Mouse (Mus musculus): ENCODE measurements at regions not wholly inside any gene's neighbourhood (a gene's known extent, or its start where the extent isn't known, plus 50 kb on each side); places are given as distances from the start of the nearest gene placed in this dataset.

DNA sequence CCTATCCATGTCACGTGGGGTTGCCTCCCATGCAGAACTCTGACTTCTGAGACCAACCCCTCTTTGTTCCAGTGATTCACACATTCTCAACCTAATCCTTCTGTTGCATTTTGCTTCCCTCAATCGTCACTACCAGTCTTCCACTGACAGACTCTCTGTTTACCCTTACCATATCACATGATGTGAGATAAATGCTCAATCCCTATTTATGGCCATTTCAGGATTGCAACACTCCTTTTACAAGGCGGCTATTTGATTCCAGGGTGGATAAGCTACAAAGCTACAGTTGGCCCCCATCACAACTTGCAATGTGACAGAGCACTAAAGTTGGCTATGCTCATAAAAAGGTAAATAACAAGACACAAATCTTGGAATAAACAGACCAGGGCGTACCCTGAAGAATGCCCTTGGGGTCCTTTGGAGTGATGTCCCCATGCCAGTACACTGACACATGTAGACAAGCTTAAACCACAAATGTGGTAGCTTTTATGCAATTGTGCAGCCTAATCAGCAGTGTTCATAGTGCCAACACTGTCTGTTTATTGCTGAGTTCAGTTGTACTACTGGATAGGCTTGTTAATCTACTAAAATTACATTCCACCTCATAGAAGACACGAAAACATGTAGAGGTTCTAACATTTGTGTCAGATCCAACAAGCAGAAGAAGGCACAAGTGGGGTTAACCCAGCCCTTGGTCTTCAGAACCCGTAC, 384.4 kb downstream of the Osr1 start:
- Histone ChIP-seq H3K27ac (ENCODE audit: control insufficient read depth, low read depth, low read length) (no peak overlapping the region), H3K9ac (ENCODE audit: control insufficient read depth, low read depth, low read length, poor library complexity, severe bottlenecking) (no peak overlapping the region), H3K79me2 (ENCODE audit: control insufficient read depth, insufficient read depth, low read length, poor library complexity) (no peaks in the 10 kb centered on the region), H3K27me3 (ENCODE audit: control insufficient read depth in 1 of 2, insufficient read depth in 2 of 2, low read length in 2 of 2) (no peaks in the 10 kb centered on the region), H3K9me3 (replicated peaks; ENCODE audit: insufficient read depth, low read length) (no peaks in the 10 kb centered on the region), H3K4me1 (ENCODE audit: control insufficient read depth in 1 of 2, insufficient read depth in 2 of 2, low read length in 2 of 2) (no peaks in the 10 kb centered on the region), H3K4me3 (ENCODE audit: control insufficient read depth in 1 of 2, insufficient read depth in 1 of 2, low read depth in 2 of 2, low read length in 2 of 2) (no peak overlapping the region), H3K36me3 (ENCODE audit: control insufficient read depth in 1 of 2, insufficient read depth in 2 of 2, low read length in 2 of 2) (no peaks in the 10 kb centered on the region)
- TF ChIP-seq UBTF (IDR thresholded peaks at IDR 0.05; ENCODE audit: borderline replicate concordance, insufficient read depth, low read depth, low read length), result no peak
- no peak for TF ChIP-seq NRF1 (IDR thresholded peaks at IDR 0.05; ENCODE audit: insufficient read depth, low read depth, low read length, poor library complexity, severe bottlenecking)
- TF ChIP-seq TBP (IDR thresholded peaks at IDR 0.05; ENCODE audit: low read depth, low read length), result no peak
- no peak for TF ChIP-seq POLR2AphosphoS5 (IDR thresholded peaks at IDR 0.05; ENCODE audit: borderline replicate concordance, low read depth, low read length)
- no peak for TF ChIP-seq MAFK (IDR thresholded peaks at IDR 0.05; ENCODE audit: borderline replicate concordance, low read depth, low read length)
- TF ChIP-seq MXI1 (IDR thresholded peaks at IDR 0.05; ENCODE audit: low read depth, low read length), result no peak
- no peak for TF ChIP-seq ZNF384 (IDR thresholded peaks at IDR 0.05; ENCODE audit: low read depth, low read length)
- no peak for DNase-seq (ENCODE audit: low read depth, low spot score)

- H3K4me3 ChIP-seq (ENCODE audit: control insufficient read depth in 1 of 2, insufficient read depth in 1 of 2, low read depth in 2 of 2, low read length in 2 of 2), result no peak overlapping the region
- DNase-seq (ENCODE audit: low read depth, low spot score), result no peak
Measured at GRCm38 (mm10) chr12:9969390-9969789, 399.5 kb downstream of the Osr1 start.

GRCm38 (mm10) chr12:9970771-9971170, 399.0 kb upstream of the Nt5c1b start:
- H3K36me3 ChIP-seq (ENCODE audit: control insufficient read depth in 1 of 2, insufficient read depth in 2 of 2, low read length in 2 of 2), result no peaks in the 10 kb centered on the region
- no peak overlapping the region for H3K4me3 ChIP-seq (ENCODE audit: control insufficient read depth in 1 of 2, insufficient read depth in 1 of 2, low read depth in 2 of 2, low read length in 2 of 2)
- no peak for DNase-seq (ENCODE audit: low read depth, low spot score)
- H3K27ac ChIP-seq (ENCODE audit: control insufficient read depth, low read depth, low read length), result no peak overlapping the region
- no peak overlapping the region for H3K9ac ChIP-seq (ENCODE audit: control insufficient read depth, low read depth, low read length, poor library complexity, severe bottlenecking)
- no peak for TF ChIP-seq POLR2AphosphoS5 (IDR thresholded peaks at IDR 0.05; ENCODE audit: borderline replicate concordance, low read depth, low read length)
- TF ChIP-seq ZMIZ1 (IDR thresholded peaks at IDR 0.05; ENCODE audit: low read depth, low read length), result no peak
- TF ChIP-seq USF1 (IDR thresholded peaks at IDR 0.05; ENCODE audit: low read depth, low read length), result no peak
- TF ChIP-seq ZKSCAN1 (IDR thresholded peaks at IDR 0.05; ENCODE audit: low read depth, low read length), result no peak
- H3K4me1 ChIP-seq (ENCODE audit: control insufficient read depth in 1 of 2, insufficient read depth in 2 of 2, low read length in 2 of 2), result no peaks in the 10 kb centered on the region
- no peaks in the 10 kb centered on the region for H3K79me2 ChIP-seq (ENCODE audit: control insufficient read depth, insufficient read depth, low read length, poor library complexity)
- no peaks in the 10 kb centered on the region for H3K27me3 ChIP-seq (ENCODE audit: control insufficient read depth in 1 of 2, insufficient read depth in 2 of 2, low read length in 2 of 2)
- H3K9me3 ChIP-seq (replicated peaks; ENCODE audit: insufficient read depth, low read length), result no peaks in the 10 kb centered on the region

More at GRCm38 (mm10) chr12:9969390-9969789, 399.5 kb downstream of the Osr1 start:
- no peak overlapping the region for H3K27ac ChIP-seq (ENCODE audit: control insufficient read depth, low read depth, low read length)
- H3K36me3 ChIP-seq (ENCODE audit: control insufficient read depth in 1 of 2, insufficient read depth in 2 of 2, low read length in 2 of 2), result no peaks in the 10 kb centered on the region
- TF ChIP-seq MAZ (IDR thresholded peaks at IDR 0.05; ENCODE audit: low read depth, low read length) (no peak), MXI1 (IDR thresholded peaks at IDR 0.05; ENCODE audit: low read depth, low read length) (no peak), POLR2A (IDR thresholded peaks at IDR 0.05; ENCODE audit: control insufficient read depth in 1 of 2, insufficient read depth in 1 of 2, low read depth in 1 of 2, low read length in 2 of 2, poor library complexity in 1 of 2) (no peak), SIN3A (IDR thresholded peaks at IDR 0.05; ENCODE audit: low read length) (no peak), GATA1 (IDR thresholded peaks at IDR 0.05; ENCODE audit: low read depth, low read length) (no peak), CHD1 (IDR thresholded peaks at IDR 0.05; ENCODE audit: low read depth, low read length) (no peak), HCFC1 (IDR thresholded peaks at IDR 0.05; ENCODE audit: low read depth, low read length) (no peak), BHLHE40 (IDR thresholded peaks at IDR 0.05; ENCODE audit: borderline replicate concordance, low read depth, low read length) (no peak), ZC3H11A (IDR thresholded peaks at IDR 0.05; ENCODE audit: low read depth, low read length) (no peak), USF1 (IDR thresholded peaks at IDR 0.05; ENCODE audit: low read depth, low read length) (no peak)
- H3K27me3 ChIP-seq (ENCODE audit: control insufficient read depth in 1 of 2, insufficient read depth in 2 of 2, low read length in 2 of 2), result no peaks in the 10 kb centered on the region
- no peaks in the 10 kb centered on the region for H3K79me2 ChIP-seq (ENCODE audit: control insufficient read depth, insufficient read depth, low read length, poor library complexity)
- H3K9ac ChIP-seq (ENCODE audit: control insufficient read depth, low read depth, low read length, poor library complexity, severe bottlenecking), result no peak overlapping the region
- H3K9me3 ChIP-seq (replicated peaks; ENCODE audit: insufficient read depth, low read length), result no peaks in the 10 kb centered on the region
- no peaks in the 10 kb centered on the region for H3K4me1 ChIP-seq (ENCODE audit: control insufficient read depth in 1 of 2, insufficient read depth in 2 of 2, low read length in 2 of 2)

All from MEL (cell line).